Mouse (Mus musculus): ENCODE results near the gene Gramd4. TPM values are rescaled to one million over a fixed set of nuclear protein-coding genes. Genes with fewer than 3 reads are reported as not detected.

Gene Gramd4
- 8.7 and 10.1 TPM in 2 replicates for polyA plus RNA-seq (2014; fragmentation: Nextera tagmentation; extraction: Ambion mirVana)

DNA sequence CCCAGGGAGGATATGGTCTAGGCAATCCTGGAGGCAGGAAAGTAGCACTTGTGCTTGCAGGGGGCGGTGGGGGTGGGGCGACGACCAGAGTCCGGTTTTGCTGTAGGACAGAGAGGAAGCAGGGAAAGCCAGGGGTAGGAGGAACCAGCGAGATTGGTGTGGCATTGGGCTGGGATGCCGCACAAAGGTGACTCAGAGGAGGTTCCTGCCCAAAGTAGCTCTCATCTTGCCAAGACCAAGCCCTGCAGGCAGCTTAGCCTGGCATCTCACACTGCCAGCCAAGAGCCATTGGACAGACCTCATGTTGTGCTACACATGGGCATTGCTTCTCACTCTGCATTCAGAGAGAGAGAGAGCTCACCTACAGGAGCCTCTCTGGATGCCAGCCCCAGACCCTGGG is at the start of gene Gramd4:
Gramd4 (plus strand) TSS at position 283 of the 400 bp plus-strand sequence.
- Histone ChIP-seq H3K9me3 (ENCODE audit: control insufficient read depth, low read length) (no peaks in the 10 kb centered on the region), H3K27me3 (ENCODE audit: control insufficient read depth, insufficient read depth, low read length) (no peaks in the 10 kb centered on the region), H3K4me1 (replicated peaks; ENCODE audit: control insufficient read depth, insufficient read depth, low read length) (no peaks in the 10 kb centered on the region), H3K9ac (ENCODE audit: low read depth, low read length) (peak within 1 kb of the TSS; percentile 94), H3K36me3 (ENCODE audit: control insufficient read depth, insufficient read depth, low read length) (no peaks in the 10 kb centered on the region), H3K4me2 (replicated peaks; ENCODE audit: low read depth, low read length) (peak within 1 kb of the TSS; percentile 88), H3K4me3 (ENCODE audit: low read depth, low read length) (peak within 1 kb of the TSS; percentile 87), H3K27ac (ENCODE audit: low read depth, low read length) (peak within 1 kb of the TSS; percentile 17; the same call in 1 of the 2 replicates)
- 15% methylated on average over 6 of the region's 6 CpGs for WGBS
- DNase-seq (ENCODE audit: low spot score): no peak
- ATAC-seq (ENCODE audit: low FRiP score): no peak

DNA sequence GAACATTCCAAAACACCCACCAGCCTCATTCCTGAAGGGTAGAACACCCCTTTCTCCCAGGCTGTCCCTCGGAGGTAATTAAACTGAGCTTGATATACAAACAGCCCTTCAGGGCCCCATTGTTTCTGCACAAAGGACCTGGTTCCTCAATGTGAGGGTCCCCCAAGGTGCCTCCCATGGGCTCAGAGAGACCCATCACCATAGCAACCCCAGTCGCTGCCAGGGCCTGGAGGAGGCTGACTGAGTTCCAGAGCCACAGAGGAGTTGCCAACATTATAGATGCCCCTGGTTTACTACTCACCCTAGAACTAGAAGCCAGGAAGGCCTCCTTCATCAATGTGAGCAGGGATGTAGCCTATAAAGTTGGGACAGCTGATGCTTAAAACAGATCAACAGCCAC is 44.4 kb upstream of the Gramd4 start:
- Histone ChIP-seq H3K9ac (ENCODE audit: low read depth, low read length) (no peak overlapping the region), H3K27ac (ENCODE audit: low read depth, low read length) (no peak overlapping the region), H3K4me1 (replicated peaks; ENCODE audit: control insufficient read depth, insufficient read depth, low read length) (peaks cover 12% of the 10 kb centered on the region), H3K36me3 (ENCODE audit: control insufficient read depth, insufficient read depth, low read length) (no peaks in the 10 kb centered on the region; the same call in 1 of the 2 replicates), H3K4me2 (replicated peaks; ENCODE audit: low read depth, low read length) (no peak overlapping the region), H3K4me3 (ENCODE audit: low read depth, low read length) (no peak overlapping the region), H3K27me3 (ENCODE audit: control insufficient read depth, insufficient read depth, low read length) (no peaks in the 10 kb centered on the region), H3K9me3 (ENCODE audit: control insufficient read depth, low read length) (no peaks in the 10 kb centered on the region)
- WGBS: 17% methylated on average over 2 of the region's 2 CpGs
- ATAC-seq (ENCODE audit: low FRiP score) (peak; percentile 53; the same call in 1 of the 2 replicates), DNase-seq (ENCODE audit: low spot score) (no peak)

GRCm38 (mm10) chr15:86013656-86014055 is 43.8 kb upstream of the Gramd4 start:
- Histone ChIP-seq H3K27me3 (ENCODE audit: control insufficient read depth, insufficient read depth, low read length) (no peaks in the 10 kb centered on the region), H3K36me3 (ENCODE audit: control insufficient read depth, insufficient read depth, low read length) (no peaks in the 10 kb centered on the region; the same call in 1 of the 2 replicates), H3K9ac (ENCODE audit: low read depth, low read length) (no peak overlapping the region), H3K4me2 (replicated peaks; ENCODE audit: low read depth, low read length) (no peak overlapping the region), H3K4me1 (replicated peaks; ENCODE audit: control insufficient read depth, insufficient read depth, low read length) (peaks cover 12% of the 10 kb centered on the region), H3K9me3 (ENCODE audit: control insufficient read depth, low read length) (no peaks in the 10 kb centered on the region), H3K27ac (ENCODE audit: low read depth, low read length) (no peak overlapping the region), H3K4me3 (ENCODE audit: low read depth, low read length) (no peak overlapping the region)
- WGBS: 34% methylated on average over 10 of the region's 10 CpGs
- ATAC-seq (ENCODE audit: low FRiP score) (peak; percentile 59; the same call in 1 of the 2 replicates), DNase-seq (ENCODE audit: low spot score) (no peak)

DNA sequence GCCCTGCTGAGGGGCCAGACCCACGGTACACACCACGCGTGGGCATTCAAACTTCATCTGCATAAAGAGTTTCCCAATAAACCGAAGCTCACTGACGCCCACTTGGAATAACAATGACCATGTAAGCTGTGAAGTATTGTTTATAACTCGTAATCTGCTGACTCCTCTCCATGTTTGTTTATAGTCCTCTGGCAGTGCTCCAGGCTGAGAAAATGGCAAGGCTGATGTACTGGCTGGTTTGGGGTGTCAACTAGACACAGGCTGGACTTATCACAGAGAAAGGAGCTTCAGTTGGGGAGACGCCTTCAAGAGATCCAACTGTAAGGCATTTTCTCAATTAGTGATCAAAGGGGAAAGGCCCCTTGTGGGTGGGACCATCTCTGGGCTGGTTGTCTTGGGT is 42.5 kb upstream of the Gramd4 start:
- Histone ChIP-seq H3K27me3 (ENCODE audit: control insufficient read depth, insufficient read depth, low read length) (no peaks in the 10 kb centered on the region), H3K4me3 (ENCODE audit: low read depth, low read length) (no peak overlapping the region), H3K9me3 (ENCODE audit: control insufficient read depth, low read length) (peaks cover 4% of the 10 kb centered on the region; the same call in 1 of the 2 replicates), H3K27ac (ENCODE audit: low read depth, low read length) (no peak overlapping the region), H3K36me3 (ENCODE audit: control insufficient read depth, insufficient read depth, low read length) (no peaks in the 10 kb centered on the region; the same call in 1 of the 2 replicates), H3K4me2 (replicated peaks; ENCODE audit: low read depth, low read length) (no peak overlapping the region), H3K4me1 (replicated peaks; ENCODE audit: control insufficient read depth, insufficient read depth, low read length) (peaks cover 12% of the 10 kb centered on the region), H3K9ac (ENCODE audit: low read depth, low read length) (no peak overlapping the region)
- ATAC-seq (ENCODE audit: low FRiP score) (no peak), DNase-seq (ENCODE audit: low spot score) (no peak)
- 90% methylated on average over 7 of the region's 7 CpGs for WGBS

DNA sequence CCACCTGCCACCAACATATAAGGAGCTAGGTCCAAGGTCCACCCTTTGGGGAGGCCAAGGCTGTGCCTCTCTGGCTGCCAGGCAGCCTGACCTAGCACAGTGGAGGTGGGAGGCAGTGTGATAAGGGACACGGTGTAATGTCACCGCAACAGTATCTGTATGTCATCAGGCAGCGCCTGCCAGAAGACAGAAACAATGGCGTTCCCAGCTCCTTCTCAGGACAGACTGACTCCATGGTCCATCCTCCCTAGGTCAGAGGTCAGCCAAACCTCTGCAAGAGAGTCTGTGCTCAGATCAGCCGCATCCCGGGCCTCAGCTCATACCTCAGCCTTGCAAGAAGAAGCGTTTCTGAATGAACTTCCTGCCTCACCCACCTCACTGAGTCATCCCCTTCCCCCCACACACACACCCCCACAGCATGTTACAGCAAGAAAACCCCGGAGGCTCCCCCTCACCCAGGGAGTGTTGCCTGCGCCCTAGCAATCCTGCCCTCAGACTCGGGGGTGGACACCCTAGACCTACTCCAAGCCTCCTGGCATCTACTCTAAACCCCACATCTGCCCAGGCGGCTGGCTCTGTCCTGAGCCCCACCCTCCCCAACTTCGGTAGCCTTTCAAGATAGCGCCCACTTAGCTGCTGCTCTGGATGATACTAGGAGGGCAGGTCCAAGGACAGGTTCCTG is 41.5 kb upstream of the Gramd4 start:
- no peaks in the 10 kb centered on the region for H3K27me3 ChIP-seq (ENCODE audit: control insufficient read depth, insufficient read depth, low read length)
- H3K4me2 ChIP-seq (replicated peaks; ENCODE audit: low read depth, low read length): no peak overlapping the region
- H3K36me3 ChIP-seq (ENCODE audit: control insufficient read depth, insufficient read depth, low read length): no peaks in the 10 kb centered on the region; the same call in 1 of the 2 replicates
- no peak for ATAC-seq (ENCODE audit: low FRiP score)
- no peak overlapping the region for H3K4me3 ChIP-seq (ENCODE audit: low read depth, low read length)
- peaks cover 4% of the 10 kb centered on the region; the same call in 1 of the 2 replicates for H3K9me3 ChIP-seq (ENCODE audit: control insufficient read depth, low read length)
- 64% methylated on average over 13 of the region's 13 CpGs for WGBS
- H3K27ac ChIP-seq (ENCODE audit: low read depth, low read length): no peak overlapping the region
- no peak for DNase-seq (ENCODE audit: low spot score)
- H3K9ac ChIP-seq (ENCODE audit: low read depth, low read length): no peak overlapping the region
- peaks cover 12% of the 10 kb centered on the region for H3K4me1 ChIP-seq (replicated peaks; ENCODE audit: control insufficient read depth, insufficient read depth, low read length)

- 96% methylated on average over 6 of the region's 6 CpGs for WGBS
- no peaks in the 10 kb centered on the region for H3K27me3 ChIP-seq (ENCODE audit: control insufficient read depth, insufficient read depth, low read length)
- no peak for ATAC-seq (ENCODE audit: low FRiP score)
- H3K27ac ChIP-seq (ENCODE audit: low read depth, low read length): no peak overlapping the region
- H3K9me3 ChIP-seq (ENCODE audit: control insufficient read depth, low read length): peaks cover 4% of the 10 kb centered on the region; the same call in 1 of the 2 replicates
- H3K9ac ChIP-seq (ENCODE audit: low read depth, low read length): no peak overlapping the region
- H3K4me2 ChIP-seq (replicated peaks; ENCODE audit: low read depth, low read length): no peak overlapping the region
- H3K4me3 ChIP-seq (ENCODE audit: low read depth, low read length): no peak overlapping the region
- DNase-seq (ENCODE audit: low spot score): no peak
- H3K36me3 ChIP-seq (ENCODE audit: control insufficient read depth, insufficient read depth, low read length): no peaks in the 10 kb centered on the region
- peaks cover 12% of the 10 kb centered on the region for H3K4me1 ChIP-seq (replicated peaks; ENCODE audit: control insufficient read depth, insufficient read depth, low read length)
Measured at GRCm38 (mm10) chr15:86017336-86017735, 40.2 kb upstream of the Gramd4 start.

GRCm38 (mm10) chr15:86018753-86019512 is 38.6 kb upstream of the Gramd4 start:
- WGBS: 96% methylated on average over 5 of the region's 5 CpGs
- no peak for DNase-seq (ENCODE audit: low spot score)

DNA sequence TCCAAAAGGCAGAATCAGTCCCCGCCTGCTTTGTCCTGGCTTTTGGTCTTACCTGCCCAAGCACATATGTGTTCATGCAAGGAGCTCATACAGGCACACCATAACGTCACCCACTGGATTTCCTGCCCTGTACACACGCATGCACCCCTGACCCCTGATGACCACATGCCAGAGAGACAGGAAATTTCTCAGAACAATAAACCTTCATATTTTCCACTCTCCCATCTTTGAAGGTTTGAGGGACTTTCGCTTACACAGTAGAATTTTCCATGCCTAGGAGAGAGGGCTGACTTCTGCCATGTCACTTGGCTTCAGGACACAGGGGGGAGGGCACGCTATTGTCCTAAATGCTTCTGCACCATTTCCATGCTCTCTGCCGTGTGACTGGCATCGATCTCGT is 37.5 kb upstream of the Gramd4 start:
- WGBS: 78% methylated on average over 8 of the region's 8 CpGs
- ATAC-seq (ENCODE audit: low FRiP score): no peak
- H3K36me3 ChIP-seq (ENCODE audit: control insufficient read depth, insufficient read depth, low read length): no peaks in the 10 kb centered on the region

More at GRCm38 (mm10) chr15:86018753-86019512, 38.6 kb upstream of the Gramd4 start:
- Histone ChIP-seq H3K4me1 (replicated peaks; ENCODE audit: control insufficient read depth, insufficient read depth, low read length) (0 out of 2 replicates have a peak, but pooled peaks cover 2% of the 10 kb centered on the region), H3K27me3 (ENCODE audit: control insufficient read depth, insufficient read depth, low read length) (no peaks in the 10 kb centered on the region), H3K4me3 (ENCODE audit: low read depth, low read length) (no peak overlapping the region), H3K36me3 (ENCODE audit: control insufficient read depth, insufficient read depth, low read length) (no peaks in the 10 kb centered on the region), H3K27ac (ENCODE audit: low read depth, low read length) (no peak overlapping the region), H3K9ac (ENCODE audit: low read depth, low read length) (no peak overlapping the region), H3K9me3 (ENCODE audit: control insufficient read depth, low read length) (peaks cover 4% of the 10 kb centered on the region; the same call in 1 of the 2 replicates), H3K4me2 (replicated peaks; ENCODE audit: low read depth, low read length) (no peak overlapping the region)
- ATAC-seq (ENCODE audit: low FRiP score): no peak

More for the DNA sequence above, 37.5 kb upstream of the Gramd4 start:
- H3K27ac ChIP-seq (ENCODE audit: low read depth, low read length): no peak overlapping the region
- peaks cover 4% of the 10 kb centered on the region; the same call in 1 of the 2 replicates for H3K9me3 ChIP-seq (ENCODE audit: control insufficient read depth, low read length)
- H3K4me1 ChIP-seq (replicated peaks; ENCODE audit: control insufficient read depth, insufficient read depth, low read length): 0 out of 2 replicates have a peak, but pooled peaks cover 2% of the 10 kb centered on the region
- no peak overlapping the region for H3K4me3 ChIP-seq (ENCODE audit: low read depth, low read length)
- no peak overlapping the region for H3K9ac ChIP-seq (ENCODE audit: low read depth, low read length)
- no peak for DNase-seq (ENCODE audit: low spot score)
- no peak overlapping the region for H3K4me2 ChIP-seq (replicated peaks; ENCODE audit: low read depth, low read length)
- H3K27me3 ChIP-seq (ENCODE audit: control insufficient read depth, insufficient read depth, low read length): no peaks in the 10 kb centered on the region

Data from hindbrain, embryonic 11.5 days (tissue).